Mouse (Mus musculus): ENCODE measurements around the gene Adcy6. TPM values are rescaled to one million over a fixed set of nuclear protein-coding genes. Genes with fewer than 3 reads are reported as not detected.

Gene Adcy6
- polyA plus RNA-seq, 1 experiment from 2014 or later, result 18.6 TPM

DNA sequence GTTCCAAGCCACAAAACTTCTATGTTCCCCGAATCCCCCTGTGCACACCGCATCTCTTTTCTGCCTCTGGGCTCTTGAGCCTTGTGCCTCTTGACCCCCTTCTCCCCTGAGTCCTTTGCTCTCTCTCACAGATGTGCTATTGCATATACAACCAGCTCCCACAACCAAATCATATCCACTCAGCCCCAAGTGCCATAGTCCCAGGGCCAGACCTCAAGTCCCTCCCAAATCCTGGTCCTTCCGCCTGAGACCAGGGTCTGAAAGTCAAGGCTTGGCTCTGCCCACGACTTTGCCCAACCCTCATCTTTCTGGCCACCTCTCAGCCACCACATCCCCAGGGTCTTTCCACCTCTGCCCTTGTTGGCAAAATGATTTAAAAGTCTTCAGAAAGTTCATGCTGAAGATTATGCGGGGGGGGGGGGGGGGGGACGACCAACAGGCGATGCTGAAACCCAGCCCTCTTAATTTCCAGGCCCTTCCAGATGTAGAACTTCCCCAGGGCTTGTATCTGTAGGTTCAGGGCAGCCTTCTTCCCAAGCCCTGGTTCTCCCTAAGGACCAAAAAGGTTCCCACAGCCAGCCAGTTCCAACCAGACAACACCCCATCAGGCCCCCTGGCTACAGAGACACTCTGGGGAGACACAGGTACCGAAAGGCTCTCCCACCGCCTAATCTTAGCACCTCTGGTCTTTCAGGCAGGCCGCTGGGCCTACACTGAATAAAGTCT, 1.7 kb downstream of the Adcy6 start:
- 13% methylated on average over 9 of the region's 10 CpGs for WGBS
- Histone ChIP-seq H3K4me2 (replicated peaks) (peak overlapping the region; percentile 94), H3K36me3 (peaks cover 14% of the 10 kb centered on the region), H3K4me1 (peaks cover 31% of the 10 kb centered on the region), H3K27ac (peak overlapping the region; percentile 88), H3K9ac (peak overlapping the region; percentile 92), H3K9me3 (replicated peaks) (no peaks in the 10 kb centered on the region), H3K27me3 (no peaks in the 10 kb centered on the region), H3K4me3 (peak overlapping the region; percentile 81)
- ATAC-seq (ENCODE audit: low FRiP score), result no peak; the same call in 1 of the 2 replicates

DNA sequence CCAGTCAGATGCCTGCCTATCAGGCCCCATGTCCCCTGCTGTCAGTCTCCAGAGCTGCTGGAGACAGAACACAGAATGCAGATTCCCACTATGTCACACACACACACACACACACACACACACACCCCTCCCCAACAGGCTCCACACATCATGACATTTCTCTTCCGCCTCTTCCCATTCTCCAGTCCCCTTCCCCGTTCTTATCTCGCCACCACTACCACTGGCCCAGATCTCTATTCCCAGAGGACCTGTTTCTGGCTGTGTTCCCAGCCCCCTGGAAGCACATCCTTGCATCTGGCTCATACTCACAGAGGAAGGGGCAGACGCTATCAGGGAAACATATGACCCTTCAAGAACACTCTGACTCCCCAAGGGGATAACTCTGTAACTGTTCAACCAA, 2.3 kb downstream of the Adcy6 start:
- ATAC-seq (ENCODE audit: low FRiP score), result no peak
- peak overlapping the region; percentile 92; the same call in 1 of the 2 replicates for H3K9ac ChIP-seq
- WGBS, result 31% methylated on average over 4 of the region's 4 CpGs

DNA sequence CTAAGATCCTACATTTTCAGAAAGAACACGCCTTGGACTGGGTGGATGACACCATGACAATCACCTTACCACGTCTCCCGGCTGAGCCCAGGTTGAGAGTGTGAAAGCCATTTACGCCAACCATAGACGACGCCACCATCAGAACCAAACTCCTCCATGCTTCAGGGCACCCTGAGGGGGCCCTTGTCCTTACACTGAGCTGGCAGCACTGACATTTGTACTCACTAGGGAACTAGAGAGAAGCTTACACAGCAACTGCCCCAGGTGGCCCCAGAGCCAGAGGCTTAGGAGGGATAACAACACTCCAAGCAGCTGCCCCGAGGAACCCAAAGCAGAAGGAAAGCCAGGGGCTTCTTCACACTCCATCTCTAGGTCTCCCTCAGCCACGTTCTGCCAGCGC, 3.1 kb downstream of the Adcy6 start:
- WGBS, result 65% methylated on average over 9 of the region's 9 CpGs
- Histone ChIP-seq H3K27ac (no peak overlapping the region), H3K4me2 (replicated peaks) (peak overlapping the region; percentile 94; the same call in 1 of the 2 replicates), H3K9ac (no peak overlapping the region), H3K4me1 (peaks cover 44% of the 10 kb centered on the region), H3K4me3 (no peak overlapping the region), H3K36me3 (peaks cover 26% of the 10 kb centered on the region), H3K27me3 (no peaks in the 10 kb centered on the region), H3K9me3 (replicated peaks) (no peaks in the 10 kb centered on the region)
- no peak for ATAC-seq (ENCODE audit: low FRiP score)

More for the DNA sequence above, 2.3 kb downstream of the Adcy6 start:
- H3K36me3 ChIP-seq, result peaks cover 20% of the 10 kb centered on the region
- peak overlapping the region; percentile 81 for H3K4me3 ChIP-seq
- no peaks in the 10 kb centered on the region for H3K27me3 ChIP-seq
- H3K27ac ChIP-seq, result peak overlapping the region; percentile 18; the same call in 1 of the 2 replicates
- H3K9me3 ChIP-seq (replicated peaks), result no peaks in the 10 kb centered on the region
- peak overlapping the region; percentile 94 for H3K4me2 ChIP-seq (replicated peaks)
- H3K4me1 ChIP-seq, result peaks cover 38% of the 10 kb centered on the region

DNA sequence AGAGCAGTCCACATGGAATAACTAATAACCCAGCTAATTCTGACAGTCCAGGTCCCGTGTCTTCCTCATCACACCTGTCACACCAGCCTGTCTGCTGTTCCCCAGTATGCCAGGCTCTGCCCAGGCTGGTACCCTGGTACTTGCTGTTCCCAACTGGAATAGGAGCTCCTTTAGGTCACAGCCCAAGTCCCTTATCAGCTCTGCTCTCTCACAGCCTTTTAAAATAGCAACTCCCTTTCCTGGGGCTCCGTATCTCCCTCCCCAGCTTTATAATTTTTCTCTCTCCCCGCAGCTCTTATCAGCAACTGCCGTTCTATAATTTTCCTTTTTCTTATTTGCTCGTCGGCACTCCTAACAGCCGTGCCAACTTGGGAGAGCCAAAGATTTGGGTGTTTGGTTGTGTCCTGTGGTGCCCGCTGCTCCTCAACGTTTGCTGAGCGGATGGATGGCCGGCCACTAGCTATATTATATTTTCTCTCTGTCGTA, 3.8 kb downstream of the Adcy6 start:
- Histone ChIP-seq H3K4me1 (peaks cover 44% of the 10 kb centered on the region), H3K36me3 (peaks cover 31% of the 10 kb centered on the region), H3K9ac (no peak overlapping the region), H3K9me3 (replicated peaks) (no peaks in the 10 kb centered on the region), H3K4me2 (replicated peaks) (no peak overlapping the region), H3K27ac (no peak overlapping the region), H3K27me3 (no peaks in the 10 kb centered on the region), H3K4me3 (no peak overlapping the region)
- WGBS, result 93% methylated on average over 12 of the region's 12 CpGs
- ATAC-seq (ENCODE audit: low FRiP score), result no peak

DNA sequence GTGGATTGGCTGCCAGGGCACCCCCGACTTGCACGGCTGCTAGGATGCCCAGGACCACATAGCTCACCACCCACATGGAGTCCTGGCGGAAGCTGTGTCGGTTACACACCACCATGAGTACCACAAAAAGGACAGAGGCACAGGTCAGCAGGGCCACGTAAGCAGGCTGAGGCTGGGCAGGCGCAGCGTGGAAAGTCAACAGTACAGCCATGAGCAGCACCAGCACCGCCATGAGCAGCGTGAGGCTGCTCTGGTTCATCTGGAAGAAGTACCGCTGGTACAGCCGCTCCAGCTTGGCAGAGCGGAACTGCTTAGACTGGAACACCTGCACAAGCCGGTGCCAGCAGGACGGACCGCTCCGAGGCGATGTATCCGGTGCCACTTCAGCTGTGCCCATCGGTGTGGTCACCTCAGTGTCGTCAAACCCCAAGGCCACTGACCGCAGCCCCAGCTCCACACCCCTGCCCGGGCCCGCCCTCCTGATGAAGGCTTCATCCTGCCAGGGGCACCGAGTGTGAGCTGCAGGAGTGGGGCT, 5.8 kb downstream of the Adcy6 start:
- WGBS, result 95% methylated on average over 24 of the region's 24 CpGs
- peaks cover 45% of the 10 kb centered on the region for H3K4me1 ChIP-seq
- H3K9me3 ChIP-seq (replicated peaks), result no peaks in the 10 kb centered on the region
- no peak overlapping the region for H3K9ac ChIP-seq
- no peak overlapping the region for H3K27ac ChIP-seq
- no peak for ATAC-seq (ENCODE audit: low FRiP score)
- peaks cover 49% of the 10 kb centered on the region for H3K36me3 ChIP-seq
- H3K4me3 ChIP-seq, result no peak overlapping the region
- H3K4me2 ChIP-seq (replicated peaks), result no peak overlapping the region
- H3K27me3 ChIP-seq, result no peaks in the 10 kb centered on the region

DNA sequence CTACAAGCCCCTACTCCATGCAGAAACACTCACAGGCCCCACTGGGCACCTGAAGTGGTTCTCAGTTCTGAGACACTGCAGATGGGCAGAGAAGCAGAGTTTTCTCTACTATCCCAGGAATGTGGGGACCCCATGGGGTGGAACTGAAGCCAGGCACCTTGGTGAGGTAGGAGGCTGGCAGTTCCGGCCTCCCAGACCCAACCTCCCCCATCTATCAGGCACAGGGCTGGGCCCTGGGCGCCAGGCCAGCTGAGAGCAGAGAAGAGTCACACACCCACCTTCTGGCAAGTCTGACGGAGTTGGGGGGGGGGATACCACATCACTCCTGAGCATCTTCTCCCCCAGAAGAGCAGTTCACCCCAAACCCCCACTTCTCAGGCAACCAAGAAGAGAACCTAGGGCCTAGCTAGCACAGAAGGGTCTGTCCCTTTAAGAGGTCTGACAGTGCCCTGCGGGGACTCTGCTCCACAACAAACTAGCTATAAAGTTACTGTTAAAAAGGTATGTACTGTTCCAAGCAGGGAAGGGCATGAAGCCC, 6.9 kb downstream of the Adcy6 start:
- Histone ChIP-seq H3K4me2 (replicated peaks) (0 out of 2 replicates have a peak overlapping the region, but pooled peaks have one; percentile 11), H3K27ac (no peak overlapping the region), H3K9ac (0 out of 2 replicates have a peak overlapping the region, but pooled peaks have one; percentile 2), H3K4me3 (no peak overlapping the region), H3K4me1 (peaks cover 37% of the 10 kb centered on the region), H3K27me3 (no peaks in the 10 kb centered on the region), H3K9me3 (replicated peaks) (no peaks in the 10 kb centered on the region), H3K36me3 (peaks cover 60% of the 10 kb centered on the region)
- no peak for ATAC-seq (ENCODE audit: low FRiP score)
- 63% methylated on average over 4 of the region's 4 CpGs for WGBS

DNA sequence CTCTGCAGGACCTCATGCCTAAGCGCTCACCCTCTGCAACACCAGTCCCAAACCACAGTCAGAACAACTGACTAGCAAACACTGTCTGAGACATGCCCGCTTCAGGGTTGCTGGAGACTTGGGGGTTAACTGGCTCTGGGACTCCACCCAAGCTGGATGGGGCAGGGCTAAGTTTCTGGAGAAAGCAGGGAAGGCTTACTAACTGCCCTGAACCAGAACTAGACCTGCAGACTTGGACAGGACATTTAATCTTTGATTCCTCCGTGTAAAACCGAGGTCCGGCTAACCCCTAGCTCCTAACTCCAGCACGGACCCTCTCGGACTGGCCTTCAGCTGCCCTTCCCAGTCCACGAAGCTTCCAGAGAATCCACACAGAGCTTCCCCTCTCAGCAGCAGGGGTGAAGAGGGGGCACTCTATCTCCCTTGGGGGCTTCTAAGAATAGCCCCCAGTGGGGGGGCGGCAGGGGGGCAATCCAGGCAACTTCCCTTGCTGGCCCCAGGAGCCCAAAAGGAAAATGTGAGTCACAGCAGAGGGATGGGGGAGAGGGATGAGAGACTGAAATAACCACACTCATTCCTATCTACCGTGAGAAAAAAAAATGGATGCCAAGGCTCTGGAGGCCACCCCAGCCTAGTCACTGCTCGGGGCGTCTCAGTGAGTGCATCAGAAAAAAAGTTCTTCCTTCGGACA, 7.5 kb downstream of the Adcy6 start:
- no peak overlapping the region for H3K9ac ChIP-seq
- H3K4me3 ChIP-seq, result no peak overlapping the region
- 58% methylated on average over 13 of the region's 13 CpGs for WGBS
- H3K4me2 ChIP-seq (replicated peaks), result 0 out of 2 replicates have a peak overlapping the region, but pooled peaks have one; percentile 7
- no peaks in the 10 kb centered on the region for H3K27me3 ChIP-seq
- H3K9me3 ChIP-seq (replicated peaks), result no peaks in the 10 kb centered on the region
- peaks cover 67% of the 10 kb centered on the region for H3K36me3 ChIP-seq
- peaks cover 31% of the 10 kb centered on the region for H3K4me1 ChIP-seq
- ATAC-seq (ENCODE audit: low FRiP score), result no peak
- H3K27ac ChIP-seq, result no peak overlapping the region

DNA sequence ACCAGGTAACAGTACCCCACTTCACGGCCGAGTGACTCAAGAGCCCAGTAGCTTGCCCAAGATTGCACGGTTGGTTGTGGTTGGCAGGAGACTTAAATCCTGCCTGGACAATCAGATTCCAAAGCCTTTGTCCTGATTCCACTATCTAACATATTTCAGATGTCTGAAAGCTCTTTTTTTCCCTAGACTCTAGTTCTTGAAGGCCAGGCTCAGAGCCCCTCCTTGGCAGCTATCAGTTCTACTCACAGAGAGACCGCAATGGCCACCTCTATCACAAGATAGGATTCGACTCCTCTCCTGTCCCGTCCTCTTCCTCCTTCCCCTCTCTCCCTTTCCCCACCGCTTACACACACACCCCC, 8.1 kb downstream of the Adcy6 start:
- H3K4me1 ChIP-seq, result peaks cover 25% of the 10 kb centered on the region
- no peaks in the 10 kb centered on the region for H3K27me3 ChIP-seq
- H3K9me3 ChIP-seq (replicated peaks), result no peaks in the 10 kb centered on the region
- 79% methylated on average over 7 of the region's 7 CpGs for WGBS
- no peak overlapping the region for H3K27ac ChIP-seq
- H3K4me2 ChIP-seq (replicated peaks), result 0 out of 2 replicates have a peak overlapping the region, but pooled peaks have one; percentile 7
- no peak for ATAC-seq (ENCODE audit: low FRiP score)
- H3K4me3 ChIP-seq, result no peak overlapping the region
- H3K36me3 ChIP-seq, result peaks cover 72% of the 10 kb centered on the region
- H3K9ac ChIP-seq, result no peak overlapping the region

DNA sequence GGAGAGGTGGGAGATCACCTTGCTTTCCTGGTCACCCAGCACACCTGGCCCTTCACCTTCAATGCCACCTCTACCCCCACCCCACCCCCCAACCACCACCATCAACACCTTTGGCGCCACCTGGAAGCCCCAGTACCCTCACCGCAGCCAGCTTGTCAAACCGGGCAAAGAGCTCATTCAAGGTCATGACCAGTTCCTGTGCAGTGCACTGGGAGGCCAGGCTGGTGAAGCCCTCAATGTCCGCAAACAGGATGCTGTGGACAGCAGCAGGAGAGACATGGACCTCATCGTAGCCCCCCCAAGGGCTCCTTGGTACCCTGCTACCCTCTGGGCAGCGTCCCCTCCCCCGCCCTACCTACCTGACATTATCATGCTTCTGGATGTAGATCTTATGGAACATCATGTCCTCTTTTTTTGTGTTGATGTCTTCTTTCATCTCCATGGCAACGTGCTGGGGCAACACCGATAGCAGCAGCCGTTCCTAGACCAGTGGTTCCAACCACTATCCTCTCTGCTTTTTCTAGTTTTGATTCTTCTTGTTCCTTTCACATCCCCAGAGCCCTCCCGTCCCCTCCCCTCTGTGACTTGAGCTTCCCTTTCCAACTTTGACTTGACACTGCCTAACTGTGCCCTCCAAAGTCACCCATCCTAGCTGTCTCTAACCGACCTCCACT, 9.7 kb downstream of the Adcy6 start:
- no peak overlapping the region for H3K4me3 ChIP-seq
- peaks cover 88% of the 10 kb centered on the region for H3K36me3 ChIP-seq
- no peaks in the 10 kb centered on the region for H3K27me3 ChIP-seq
- H3K4me2 ChIP-seq (replicated peaks), result no peak overlapping the region
- ATAC-seq (ENCODE audit: low FRiP score), result no peak
- no peaks in the 10 kb centered on the region for H3K9me3 ChIP-seq (replicated peaks)
- H3K27ac ChIP-seq, result no peak overlapping the region
- no peak overlapping the region for H3K9ac ChIP-seq
- peaks cover 19% of the 10 kb centered on the region for H3K4me1 ChIP-seq
- WGBS, result 82% methylated on average over 12 of the region's 12 CpGs

DNA sequence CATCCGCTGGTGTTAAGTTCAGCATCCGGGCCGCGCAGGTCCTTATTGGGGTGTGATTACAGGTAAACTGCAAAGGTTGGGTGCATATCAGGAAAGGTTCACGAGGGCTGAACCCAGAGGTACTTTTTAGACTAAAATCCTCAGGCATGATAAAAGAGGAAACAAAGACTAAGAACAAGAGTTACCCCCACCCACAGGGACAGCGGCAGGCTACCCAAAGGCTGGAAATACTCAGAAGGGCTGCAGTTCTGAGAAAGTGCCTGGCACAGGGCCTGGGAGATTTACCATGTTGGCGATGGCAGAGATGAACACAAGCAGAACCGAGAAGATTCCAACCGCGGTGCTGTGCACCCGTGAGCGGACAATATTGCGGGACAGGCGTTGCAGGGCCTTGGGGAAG, 13.3 kb downstream of the Adcy6 start:
- H3K4me3 ChIP-seq, result no peak overlapping the region
- no peaks in the 10 kb centered on the region for H3K27me3 ChIP-seq
- no peak for ATAC-seq (ENCODE audit: low FRiP score)
- H3K4me1 ChIP-seq, result peaks cover 3% of the 10 kb centered on the region; the same call in 1 of the 2 replicates
- no peak overlapping the region for H3K4me2 ChIP-seq (replicated peaks)
- no peak overlapping the region for H3K9ac ChIP-seq
- H3K27ac ChIP-seq, result no peak overlapping the region
- H3K9me3 ChIP-seq (replicated peaks), result no peaks in the 10 kb centered on the region
- peaks cover 98% of the 10 kb centered on the region for H3K36me3 ChIP-seq
- 95% methylated on average over 14 of the region's 14 CpGs for WGBS

DNA sequence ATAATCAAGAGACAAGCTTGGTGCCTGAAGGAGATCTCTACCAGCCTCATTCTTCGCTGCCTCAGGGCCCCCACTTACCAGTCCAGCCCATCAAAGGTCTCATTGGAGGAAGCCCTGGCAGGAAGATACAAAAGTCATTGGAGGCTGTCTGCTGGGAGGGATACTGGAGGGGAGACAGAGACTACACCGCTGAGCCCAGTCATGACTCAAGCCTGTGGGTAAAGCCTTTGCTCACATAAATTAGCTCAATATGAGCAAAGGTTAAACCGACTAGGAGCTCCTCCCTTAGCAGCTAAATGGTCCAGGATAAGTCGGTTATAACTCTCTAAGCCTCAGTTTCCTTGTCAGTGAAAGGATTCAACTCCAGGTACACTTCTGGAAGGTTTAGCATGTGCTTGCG, 14.8 kb downstream of the Adcy6 start:
- no peak overlapping the region for H3K4me2 ChIP-seq (replicated peaks)
- H3K4me3 ChIP-seq, result no peak overlapping the region
- no peaks in the 10 kb centered on the region for H3K27me3 ChIP-seq
- no peak overlapping the region for H3K27ac ChIP-seq
- H3K9me3 ChIP-seq (replicated peaks), result no peaks in the 10 kb centered on the region
- WGBS, result 94% methylated on average over 5 of the region's 5 CpGs
- H3K36me3 ChIP-seq, result peaks cover 94% of the 10 kb centered on the region
- H3K4me1 ChIP-seq, result no peaks in the 10 kb centered on the region
- no peak for ATAC-seq (ENCODE audit: low FRiP score)
- H3K9ac ChIP-seq, result no peak overlapping the region

DNA sequence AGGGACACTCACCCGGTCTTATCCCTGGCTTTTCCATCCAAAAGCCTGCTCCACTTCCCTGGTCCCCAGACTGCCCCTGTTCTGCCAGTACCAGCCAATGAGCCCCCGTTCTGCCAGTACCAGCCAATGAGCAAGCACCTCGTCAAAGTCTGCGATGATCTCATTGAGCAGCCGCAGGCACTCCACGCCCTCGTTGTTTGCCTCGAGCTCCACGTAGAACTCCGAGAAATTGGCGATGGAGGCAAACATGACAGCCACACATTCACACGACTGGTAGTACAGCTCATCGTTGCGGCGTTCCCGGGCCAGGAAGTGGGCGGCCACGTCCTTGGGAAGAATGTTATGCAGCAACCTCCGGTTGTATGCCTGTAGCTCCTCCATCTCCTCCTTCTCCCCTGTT, 15.7 kb downstream of the Adcy6 start:
- H3K4me1 ChIP-seq, result no peaks in the 10 kb centered on the region
- peaks cover 87% of the 10 kb centered on the region for H3K36me3 ChIP-seq
- H3K9ac ChIP-seq, result no peak overlapping the region
- H3K4me2 ChIP-seq (replicated peaks), result no peak overlapping the region
- H3K27me3 ChIP-seq, result no peaks in the 10 kb centered on the region
- 91% methylated on average over 19 of the region's 19 CpGs for WGBS
- no peaks in the 10 kb centered on the region for H3K9me3 ChIP-seq (replicated peaks)
- no peak overlapping the region for H3K4me3 ChIP-seq
- ATAC-seq (ENCODE audit: low FRiP score), result no peak
- no peak overlapping the region for H3K27ac ChIP-seq
